Mouse (Mus musculus) stomach, embryonic 15.5 days (tissue): ENCODE measurements around the gene Zswim7. TPM values are rescaled to one million over a fixed set of nuclear protein-coding genes. Genes with fewer than 3 reads are reported as not detected.
A peak's percentile ranks its signal among the peaks of the same experiment; 100 is the strongest.

Experiments used
- ATAC-seq: fragments of 200-750 bp; cut with Nextera tagmentation; 2 replicates; pipeline ENCODE4 v1.8.0; 2017; ENCODE audit warnings: low read depth, moderate number of reproducible peaks, moderate TSS enrichment; ENCODE audit not compliant: insufficient read depth, low FRiP score
- H3K27ac ChIP-seq: fragments of 300-500 bp; sonication (generic); 2 replicates; pipeline ENCODE4 v1.5.1; 2015; ENCODE audit warnings: mild to moderate bottlenecking, inconsistent platforms
- H3K27me3 ChIP-seq: fragments of 300-500 bp; sonication (generic); replicated peaks from 2 replicates; pipeline ENCODE4 v1.6.1; 2015; ENCODE audit warnings: inconsistent platforms
- H3K36me3 ChIP-seq: fragments of 300-500 bp; sonication (generic); 2 replicates; pipeline ENCODE4 v1.6.1; 2015; ENCODE audit warnings: inconsistent platforms
- H3K4me1 ChIP-seq: fragments of 300-500 bp; sonication (generic); 2 replicates; pipeline ENCODE4 v1.6.1; 2015; ENCODE audit warnings: inconsistent platforms
- H3K4me2 ChIP-seq: fragments of 300-500 bp; sonication (generic); 2 replicates; pipeline ENCODE4 v1.6.1; 2015; ENCODE audit warnings: mild to moderate bottlenecking, inconsistent platforms
- H3K4me3 ChIP-seq: fragments of 300-500 bp; sonication (generic); replicated peaks from 2 replicates; pipeline ENCODE4 v1.5.1; 2015; ENCODE audit warnings: inconsistent platforms
- H3K9ac ChIP-seq: fragments of 300-500 bp; sonication (generic); 2 replicates; pipeline ENCODE4 v1.6.1; 2015; ENCODE audit warnings: inconsistent platforms
- H3K9me3 ChIP-seq: fragments of 300-500 bp; sonication (generic); 2 replicates; pipeline ENCODE4 v1.6.1; 2016; ENCODE audit warnings: inconsistent platforms
- WGBS: fragments of 180-500 bp; shearing (Covaris S2); methylation state at CpG from one replicate; pipeline ENCODE4 v1.1.7; 2015; 5-methylcytosine and 5-hydroxymethylcytosine counted together
- polyA plus RNA-seq: library from polyadenylated mRNA; unstranded; fragments of >200 nt; fragmentation: Nextera tagmentation; extraction: Ambion mirVana; gene quantifications from 2 replicates; pipeline ENCODE4 v1.2.1, GENCODE M21; 2015

Zswim7 gene
- polyA plus RNA-seq, 1 experiment from 2014 or later = 18.7 TPM

DNA sequence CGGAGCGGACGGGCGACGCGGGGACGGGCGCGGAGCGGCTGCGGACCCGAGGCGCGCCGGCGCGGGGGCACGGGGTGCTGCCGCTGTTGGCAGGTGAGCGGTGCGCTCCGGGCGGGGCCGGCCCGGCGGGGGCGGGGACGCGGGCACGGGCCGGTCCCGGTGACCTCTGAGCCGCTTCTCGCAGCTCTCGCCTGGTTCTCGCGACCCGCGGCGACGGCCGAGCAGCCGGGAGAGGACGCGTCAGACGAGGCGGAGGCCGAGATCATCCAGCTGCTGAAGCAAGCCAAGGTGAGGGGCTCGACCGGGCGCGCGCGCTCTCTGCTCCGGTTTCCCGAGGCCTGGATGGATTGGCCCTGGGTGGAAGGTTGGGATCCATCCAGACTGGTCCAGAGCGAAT, 424 bp upstream of the Zswim7 start:
- peak overlapping the region; percentile 86 for H3K4me2 ChIP-seq
- peak overlapping the region; percentile 83 for H3K9ac ChIP-seq
- H3K9me3 ChIP-seq = no peaks in the 10 kb centered on the region
- WGBS = 0% methylated on average over 43 of the region's 57 CpGs
- no peaks in the 10 kb centered on the region for H3K27me3 ChIP-seq
- H3K27ac ChIP-seq = peak overlapping the region; percentile 95
- peak overlapping the region; percentile 95 for H3K4me3 ChIP-seq
- ATAC-seq = peak; percentile 80
- H3K36me3 ChIP-seq = no peaks in the 10 kb centered on the region
- H3K4me1 ChIP-seq = peaks cover 2% of the 10 kb centered on the region; the same call in 1 of the 2 replicates

DNA sequence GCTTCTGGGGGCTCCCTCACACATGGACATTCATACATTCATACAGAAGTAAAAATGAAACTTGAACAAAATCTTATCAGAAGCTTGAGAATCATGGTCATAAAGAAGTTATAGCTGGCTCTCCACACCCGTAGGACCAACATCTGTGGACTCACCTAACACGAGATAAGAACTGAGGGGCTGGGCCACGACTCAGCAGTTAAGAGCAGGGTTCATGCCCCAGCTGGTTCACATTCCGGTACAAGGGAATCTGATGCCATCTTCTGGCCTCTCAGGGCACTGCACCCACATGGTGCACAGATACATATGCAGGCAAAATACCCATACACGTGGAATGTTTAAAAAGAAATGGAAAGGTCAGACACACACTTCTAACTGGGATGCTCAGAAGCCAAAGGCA, 3.1 kb downstream of the Zswim7 start:
- no peak overlapping the region for H3K4me2 ChIP-seq
- no peaks in the 10 kb centered on the region for H3K36me3 ChIP-seq
- WGBS = 12% methylated on average over 5 of the region's 5 CpGs
- H3K4me1 ChIP-seq = peaks cover 2% of the 10 kb centered on the region; the same call in 1 of the 2 replicates
- no peak overlapping the region for H3K9ac ChIP-seq
- H3K9me3 ChIP-seq = no peaks in the 10 kb centered on the region
- no peaks in the 10 kb centered on the region for H3K27me3 ChIP-seq
- no peak for ATAC-seq
- H3K4me3 ChIP-seq = no peak overlapping the region
- H3K27ac ChIP-seq = no peak overlapping the region

DNA sequence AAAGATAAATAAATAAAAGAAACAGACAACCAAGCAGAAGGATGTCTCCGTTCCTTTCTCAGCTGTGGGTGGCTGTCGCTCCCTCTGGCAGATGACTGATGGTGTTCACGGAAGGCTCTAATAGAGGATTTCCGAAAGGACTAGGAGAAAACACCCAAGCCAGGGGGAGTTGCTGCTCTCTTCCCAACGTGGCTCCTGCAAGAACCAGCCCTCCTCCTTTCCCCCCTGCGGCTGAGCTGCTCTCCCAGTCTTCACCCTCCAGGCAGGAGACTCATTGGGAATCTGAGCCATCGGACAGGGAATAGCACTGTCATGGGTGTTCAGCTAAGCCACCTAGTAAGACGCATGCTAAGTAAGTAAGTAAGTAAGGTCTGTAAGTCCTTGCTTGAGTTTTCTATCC, 4.1 kb downstream of the Zswim7 start:
- Histone ChIP-seq H3K27me3 (no peaks in the 10 kb centered on the region), H3K9ac (no peak overlapping the region), H3K4me2 (no peak overlapping the region), H3K4me3 (no peak overlapping the region), H3K36me3 (no peaks in the 10 kb centered on the region), H3K4me1 (peaks cover 2% of the 10 kb centered on the region; the same call in 1 of the 2 replicates), H3K27ac (no peak overlapping the region), H3K9me3 (no peaks in the 10 kb centered on the region)
- 37% methylated on average over 8 of the region's 8 CpGs for WGBS
- ATAC-seq = no peak

DNA sequence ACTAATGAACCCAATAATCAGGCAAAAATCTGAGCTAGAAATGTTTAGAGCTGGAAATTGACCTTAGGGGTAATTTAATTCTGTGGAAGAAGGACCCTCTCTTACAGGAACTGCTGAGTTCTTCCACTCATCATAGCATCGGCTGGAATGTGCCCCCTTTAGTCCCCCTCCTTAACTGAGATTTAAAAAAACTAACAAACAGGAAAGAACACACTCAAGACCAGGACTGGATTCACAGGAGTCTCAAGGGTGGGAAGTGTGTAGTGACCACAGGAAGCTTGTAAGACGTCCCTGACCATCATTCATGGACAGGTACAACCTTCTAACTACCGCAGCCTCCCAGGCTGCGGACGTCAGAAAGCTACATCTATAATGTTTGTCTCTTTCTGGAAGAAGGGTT, 10.3 kb downstream of the Zswim7 start:
- Histone ChIP-seq H3K9ac (no peak overlapping the region), H3K4me2 (no peak overlapping the region), H3K36me3 (no peaks in the 10 kb centered on the region), H3K27me3 (no peaks in the 10 kb centered on the region), H3K9me3 (no peaks in the 10 kb centered on the region), H3K4me1 (peaks cover 3% of the 10 kb centered on the region; the same call in 1 of the 2 replicates), H3K4me3 (no peak overlapping the region), H3K27ac (no peak overlapping the region; the same call in 1 of the 2 replicates)
- WGBS = 46% methylated on average over 5 of the region's 5 CpGs
- ATAC-seq = no peak

DNA sequence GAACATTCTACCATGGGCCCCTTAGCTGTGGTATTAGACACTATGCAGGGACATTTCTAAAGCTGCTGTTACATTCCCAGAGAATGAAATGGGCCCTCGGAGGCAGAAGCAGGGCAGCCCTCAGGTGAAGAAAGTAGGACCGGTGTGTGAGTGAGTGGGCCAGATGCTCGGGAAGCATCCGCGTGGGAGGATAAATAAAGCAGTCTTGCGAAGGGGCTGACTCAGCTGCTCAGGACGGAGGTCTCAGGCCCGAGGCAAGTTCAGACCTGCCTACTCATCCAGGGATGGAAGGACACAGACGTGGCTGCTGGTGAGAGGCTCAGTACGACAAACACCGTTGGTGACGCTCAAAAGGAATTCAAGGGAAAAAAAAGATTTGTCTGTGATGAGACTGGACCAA, 12.1 kb downstream of the Zswim7 start:
- Histone ChIP-seq H3K9me3 (no peaks in the 10 kb centered on the region), H3K4me3 (no peak overlapping the region), H3K4me2 (no peak overlapping the region), H3K9ac (no peak overlapping the region), H3K36me3 (no peaks in the 10 kb centered on the region), H3K27ac (no peak overlapping the region), H3K27me3 (no peaks in the 10 kb centered on the region), H3K4me1 (peaks cover 3% of the 10 kb centered on the region; the same call in 1 of the 2 replicates)
- ATAC-seq = no peak
- WGBS = 63% methylated on average over 12 of the region's 12 CpGs

DNA sequence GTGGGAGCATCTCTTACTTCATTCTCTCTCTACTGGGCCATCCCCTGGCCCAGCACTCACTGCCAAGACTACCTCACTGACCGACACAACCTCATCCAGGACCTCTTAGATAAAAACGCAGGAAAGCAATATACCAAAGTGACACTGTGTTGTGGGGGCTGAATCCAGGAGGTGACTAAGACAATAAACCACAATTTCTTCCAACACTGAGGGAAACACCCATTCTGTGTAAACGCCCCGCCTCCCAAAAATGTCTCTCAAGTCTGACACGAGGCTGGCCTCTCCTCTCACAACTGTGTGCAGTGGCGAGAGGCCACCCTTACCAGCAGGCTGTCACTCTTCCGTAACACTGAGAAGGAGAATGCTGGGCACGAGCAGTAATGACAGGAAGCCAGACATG, 12.8 kb downstream of the Zswim7 start:
- Histone ChIP-seq H3K4me1 (peaks cover 3% of the 10 kb centered on the region; the same call in 1 of the 2 replicates), H3K4me2 (no peak overlapping the region), H3K27ac (no peak overlapping the region), H3K36me3 (no peaks in the 10 kb centered on the region), H3K9ac (no peak overlapping the region), H3K9me3 (no peaks in the 10 kb centered on the region), H3K27me3 (no peaks in the 10 kb centered on the region), H3K4me3 (no peak overlapping the region)
- WGBS = 61% methylated on average over 8 of the region's 8 CpGs
- no peak for ATAC-seq

DNA sequence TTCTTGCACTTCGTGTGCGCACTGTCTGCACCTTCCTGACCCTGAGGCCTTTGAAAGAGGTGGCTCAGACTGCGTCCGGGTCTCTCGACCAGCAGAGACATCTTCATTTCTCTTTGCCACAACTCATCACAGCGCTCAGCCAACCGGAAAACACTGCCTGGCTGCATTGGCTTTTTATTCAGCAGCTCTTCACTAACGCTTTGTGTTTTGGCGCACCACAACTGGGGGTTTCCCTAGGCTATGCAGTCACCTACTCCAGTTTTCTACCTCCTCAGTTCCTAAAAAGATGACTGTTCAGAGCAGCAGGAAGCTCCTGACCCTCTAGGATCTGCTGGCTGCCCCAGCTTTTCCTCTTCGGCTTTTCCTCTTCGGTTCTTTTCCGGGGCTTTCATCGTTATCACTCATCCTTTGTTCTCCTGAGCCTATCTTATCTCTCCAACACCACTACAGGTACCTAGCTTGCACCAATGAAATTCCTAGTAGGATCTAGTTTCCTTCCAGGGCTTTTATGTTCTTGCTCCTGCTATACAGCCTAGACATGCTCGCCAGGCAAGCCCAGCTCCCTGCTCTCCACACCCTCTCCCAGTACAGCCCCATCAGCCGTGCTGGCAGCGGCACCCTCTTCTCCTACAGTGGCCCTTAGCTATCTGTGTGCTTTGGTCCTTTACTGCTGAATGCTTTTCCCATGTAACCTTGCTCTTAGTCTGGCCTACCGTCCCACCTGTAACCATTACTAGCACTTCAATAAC, 14.5 kb downstream of the Zswim7 start:
- ATAC-seq = no peak
- Histone ChIP-seq H3K36me3 (no peaks in the 10 kb centered on the region), H3K4me2 (no peak overlapping the region), H3K9ac (no peak overlapping the region), H3K9me3 (no peaks in the 10 kb centered on the region), H3K27me3 (no peaks in the 10 kb centered on the region), H3K4me3 (no peak overlapping the region), H3K27ac (no peak overlapping the region), H3K4me1 (peaks cover 3% of the 10 kb centered on the region; the same call in 1 of the 2 replicates)
- 66% methylated on average over 17 of the region's 17 CpGs for WGBS

DNA sequence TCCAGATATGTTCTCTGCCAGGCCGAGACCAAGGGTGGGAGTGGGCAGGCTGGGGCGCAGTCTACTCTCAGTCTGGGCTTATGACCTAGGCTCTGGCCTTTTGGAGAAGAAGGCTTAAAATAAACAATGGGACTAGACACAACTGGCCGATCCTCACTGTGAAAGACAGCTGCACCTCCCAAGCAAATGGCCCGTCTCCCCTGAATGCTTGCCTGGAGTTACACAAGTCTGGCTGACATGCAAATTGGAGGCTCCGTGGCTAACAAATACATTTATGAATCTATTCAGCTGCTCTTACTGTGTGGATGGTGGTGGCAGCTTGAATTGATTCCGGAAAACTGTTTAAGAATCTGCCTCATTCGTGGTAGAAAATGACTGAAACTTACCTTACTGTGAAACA, 15.5 kb downstream of the Zswim7 start:
- Histone ChIP-seq H3K27ac (no peak overlapping the region), H3K9ac (no peak overlapping the region), H3K36me3 (no peaks in the 10 kb centered on the region), H3K4me2 (no peak overlapping the region), H3K4me3 (no peak overlapping the region), H3K4me1 (peaks cover 3% of the 10 kb centered on the region; the same call in 1 of the 2 replicates), H3K9me3 (no peaks in the 10 kb centered on the region), H3K27me3 (no peaks in the 10 kb centered on the region)
- 73% methylated on average over 7 of the region's 7 CpGs for WGBS
- ATAC-seq = no peak

DNA sequence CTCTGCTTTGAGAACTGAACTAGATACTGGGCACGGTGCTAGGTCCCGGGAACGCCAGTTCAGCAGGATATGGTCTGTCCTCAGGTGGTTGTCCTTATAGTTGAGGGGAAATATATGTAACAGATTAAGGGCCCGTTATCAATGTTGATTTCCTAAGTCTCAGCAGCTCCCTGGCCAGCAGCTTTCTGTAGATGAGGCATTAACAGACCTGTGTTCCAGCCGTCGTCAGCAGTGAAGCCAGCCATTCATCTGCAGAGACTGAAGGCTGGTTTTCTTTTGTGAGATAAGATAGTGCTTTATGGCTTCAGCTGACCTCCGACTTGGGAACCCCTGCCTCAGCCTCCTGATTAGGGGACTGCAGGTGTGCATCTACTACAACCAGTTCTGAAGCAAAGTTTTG, 17.2 kb downstream of the Zswim7 start:
- H3K27ac ChIP-seq = no peak overlapping the region
- H3K9ac ChIP-seq = no peak overlapping the region
- no peaks in the 10 kb centered on the region for H3K9me3 ChIP-seq
- no peak overlapping the region for H3K4me3 ChIP-seq
- no peak overlapping the region for H3K4me2 ChIP-seq
- peaks cover 3% of the 10 kb centered on the region; the same call in 1 of the 2 replicates for H3K4me1 ChIP-seq
- no peaks in the 10 kb centered on the region for H3K27me3 ChIP-seq
- no peaks in the 10 kb centered on the region for H3K36me3 ChIP-seq
- 43% methylated on average over 7 of the region's 7 CpGs for WGBS
- no peak for ATAC-seq

DNA sequence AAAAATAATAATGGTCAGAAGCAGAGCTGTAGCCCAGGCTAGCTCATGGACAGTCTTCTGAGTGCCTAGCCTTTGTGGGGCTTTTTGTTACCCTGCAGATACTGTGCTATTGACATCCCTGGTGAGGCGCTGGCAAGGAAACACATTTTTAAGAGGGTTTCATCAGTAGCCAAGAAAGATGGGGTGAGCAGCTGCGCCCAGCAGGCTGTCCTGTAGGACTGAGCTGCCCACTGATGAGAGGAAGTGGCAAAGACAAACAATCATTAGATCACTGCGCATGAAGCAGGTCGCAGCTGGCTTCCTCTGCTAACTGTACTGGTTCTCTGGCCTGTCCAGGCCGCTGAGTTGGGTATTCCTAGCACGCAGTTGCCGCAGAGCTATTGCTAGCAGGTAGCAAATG, 17.6 kb downstream of the Zswim7 start:
- Histone ChIP-seq H3K9me3 (no peaks in the 10 kb centered on the region), H3K27me3 (no peaks in the 10 kb centered on the region), H3K36me3 (no peaks in the 10 kb centered on the region), H3K4me3 (no peak overlapping the region), H3K4me2 (no peak overlapping the region), H3K9ac (no peak overlapping the region), H3K27ac (no peak overlapping the region), H3K4me1 (peaks cover 3% of the 10 kb centered on the region; the same call in 1 of the 2 replicates)
- 64% methylated on average over 7 of the region's 7 CpGs for WGBS
- no peak for ATAC-seq

DNA sequence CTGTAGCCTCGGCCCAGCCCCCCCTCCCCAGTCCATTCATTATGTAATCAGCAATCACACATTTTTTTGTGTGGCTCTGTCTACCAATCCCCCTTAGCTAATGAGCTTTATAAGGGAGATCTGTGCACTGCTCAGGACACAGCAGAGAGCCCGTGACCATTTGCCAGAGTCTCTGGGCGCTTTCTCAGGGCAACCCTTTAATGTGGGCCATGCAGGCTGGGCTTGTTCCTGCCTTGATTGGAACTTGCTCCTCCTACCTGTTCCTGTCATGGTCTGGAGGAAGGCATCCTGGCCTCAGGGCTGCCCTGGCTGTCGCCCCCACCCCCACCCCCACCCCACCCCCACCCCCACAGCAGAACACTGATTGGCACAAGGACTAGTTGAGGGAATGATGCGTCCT, 22.0 kb downstream of the Zswim7 start:
- Histone ChIP-seq H3K27ac (no peak overlapping the region), H3K4me2 (no peak overlapping the region), H3K4me1 (no peaks in the 10 kb centered on the region), H3K4me3 (no peak overlapping the region), H3K9ac (no peak overlapping the region), H3K36me3 (no peaks in the 10 kb centered on the region), H3K9me3 (no peaks in the 10 kb centered on the region), H3K27me3 (no peaks in the 10 kb centered on the region)
- no peak for ATAC-seq
- WGBS = 61% methylated on average over 5 of the region's 5 CpGs

DNA sequence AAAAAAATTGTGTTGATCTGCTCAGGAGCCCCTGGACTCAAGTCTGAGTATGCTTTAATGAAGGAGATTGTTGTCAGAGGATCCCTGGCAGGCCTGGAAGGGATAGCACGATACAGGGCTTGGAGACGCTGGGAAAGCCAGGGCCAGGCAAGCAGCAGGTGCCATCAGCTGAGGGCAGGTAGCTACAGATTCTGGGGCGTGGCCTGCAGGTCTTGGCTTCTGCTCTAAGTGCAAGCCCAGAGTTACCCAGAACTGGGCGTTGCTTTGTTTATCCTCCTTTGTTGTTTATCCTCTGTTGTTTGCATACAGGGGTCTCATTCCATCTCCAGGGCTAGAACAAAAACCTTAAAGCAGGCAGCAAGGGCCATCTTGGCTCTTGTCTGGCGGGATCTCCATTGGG, 27.8 kb downstream of the Zswim7 start:
- ATAC-seq = no peak
- Histone ChIP-seq H3K36me3 (no peaks in the 10 kb centered on the region), H3K27ac (no peak overlapping the region), H3K4me3 (no peak overlapping the region), H3K27me3 (peaks cover 15% of the 10 kb centered on the region), H3K9ac (no peak overlapping the region), H3K9me3 (no peaks in the 10 kb centered on the region), H3K4me2 (no peak overlapping the region), H3K4me1 (peaks cover 19% of the 10 kb centered on the region)
- 57% methylated on average over 5 of the region's 5 CpGs for WGBS
